Mouse (Mus musculus): ENCODE measurements around the gene Tob1.

DNA sequence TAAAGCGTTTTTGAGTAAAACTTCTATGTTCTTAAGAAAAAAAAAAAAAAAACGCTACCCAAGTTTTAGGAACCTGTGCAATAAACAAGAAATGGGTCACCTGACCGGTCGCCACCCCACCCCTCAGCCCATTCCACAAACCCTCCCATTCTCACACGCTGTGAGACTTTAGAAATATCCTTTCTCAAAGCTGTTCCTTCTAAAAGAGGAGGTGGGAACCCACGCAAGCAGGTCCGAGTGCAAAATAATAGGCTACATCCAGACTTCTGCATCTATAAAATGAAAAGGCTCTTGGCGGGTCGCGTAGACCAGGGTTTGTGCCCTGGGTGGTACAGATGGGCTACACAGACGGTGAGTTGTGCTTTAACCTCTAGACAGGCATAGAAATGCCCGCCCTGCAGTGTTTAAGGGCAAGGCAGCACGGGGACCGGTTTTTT, 1.5 kb upstream of the Tob1 start:
- TF ChIP-seq POLR2A (IDR thresholded peaks at IDR 0.05; ENCODE audit: extremely low read depth, insufficient read depth, low read length) (no peak), CTCF (IDR thresholded peaks at IDR 0.05; ENCODE audit: extremely low read depth, insufficient read depth, low read length) (no peak)

Data from cortical plate, adult 2 months (tissue).